16 mouse cellular contexts compared by ENCODE assay signal in genomic region chr6:67013293-67013948, GRCm38 (mm10). TPM values are rescaled to one million over a fixed set of nuclear protein-coding genes. Genes with fewer than 3 reads are reported as not detected.
A peak's percentile ranks its signal among the peaks of the same experiment; 100 is the strongest.
DNase-seq lines count a peak whose midpoint lies in the region; ATAC-seq lines count a peak whose summit lies in the region.
"Had no signal": no experiment of that assay in that cellular context is flagged by ENCODE, and none has a peak within 500 bp of the region (broad histone marks: within the 10 kb centered on the region; RNA-seq: fewer than 3 reads in every experiment).

No protein-coding gene starts in this region.

- DNase-seq in kidney, adult 11 months: peak; percentile 56
- DNase-seq in kidney, postnatal 4 days: no peak
- DNase-seq in testis, postnatal 10 days (ENCODE audit: low spot score): no peak
- DNase-seq in ovary, postnatal 36 days (ENCODE audit: low spot score): no peak
- DNase-seq in left cerebral cortex, postnatal 36 days (ENCODE audit: low spot score in 2 of 2): no peak
- no peak for DNase-seq in embryo, embryonic 10 days (ENCODE audit: low spot score)
- DNase-seq: thymus, postnatal 36 days had no signal

- 72% methylated on average over 6 of the region's 6 CpGs for WGBS in kidney, embryonic 16.5 days
- 78% methylated on average over 6 of the region's 6 CpGs for WGBS in liver, embryonic 15.5 days (ENCODE audit: insufficient replicate concordance)

- no peak overlapping the region for H3K4me2 ChIP-seq in kidney, embryonic 16.5 days (replicated peaks; ENCODE audit: low read depth, low read length)
- H3K4me2 ChIP-seq in liver, embryonic 15.5 days: peak overlapping the region; percentile 42
- H3K4me2 ChIP-seq: forebrain, embryonic 13.5 days; hindbrain, embryonic 14.5 days; lung, embryonic 15.5 days; neural tube, embryonic 13.5 days had no signal

- ATAC-seq in kidney, embryonic 16.5 days (ENCODE audit: low FRiP score, low TSS enrichment): 0 out of 2 replicates have a peak, but pooled peaks have one; percentile 53
- ATAC-seq in liver, embryonic 15.5 days (ENCODE audit: insufficient read depth): peak; percentile 49
- ATAC-seq: forebrain, embryonic 13.5 days; midbrain, embryonic 16.5 days; Patski had no signal

- no peak overlapping the region for H3K4me3 ChIP-seq in kidney, embryonic 16.5 days (ENCODE audit: low read length)
- H3K4me3 ChIP-seq in liver, embryonic 15.5 days (replicated peaks): no peak overlapping the region
- H3K4me3 ChIP-seq: forebrain, embryonic 13.5 days; limb, embryonic 10.5 days; lung, embryonic 15.5 days; neural tube, embryonic 13.5 days had no signal

- intact Hi-C loops in left cerebral cortex, postnatal 36 days (cut with DNase I): no loop called here

- no peak overlapping the region for H3K9ac ChIP-seq in kidney, embryonic 16.5 days (replicated peaks; ENCODE audit: low read length)
- H3K9ac ChIP-seq in liver, embryonic 15.5 days: peak overlapping the region; percentile 30; the same call in 1 of the 2 replicates
- H3K9ac ChIP-seq: forebrain, embryonic 13.5 days; hindbrain, embryonic 14.5 days; lung, embryonic 15.5 days; neural tube, embryonic 13.5 days had no signal

- H3K27me3 ChIP-seq in kidney, embryonic 16.5 days (ENCODE audit: insufficient read depth, low read length): no peaks in the 10 kb centered on the region
- no peaks in the 10 kb centered on the region for H3K27me3 ChIP-seq in liver, embryonic 15.5 days
- H3K27me3 ChIP-seq: forebrain, embryonic 13.5 days; lung, embryonic 15.5 days; neural tube, embryonic 13.5 days; Patski had no signal

- peaks cover 32% of the 10 kb centered on the region for H3K4me1 ChIP-seq in kidney, embryonic 16.5 days (ENCODE audit: insufficient read depth, low read length)
- peaks cover 51% of the 10 kb centered on the region for H3K4me1 ChIP-seq in liver, embryonic 15.5 days (replicated peaks)

- H3K27ac ChIP-seq in kidney, embryonic 16.5 days (ENCODE audit: low read length): peak overlapping the region; percentile 56
- peak overlapping the region; percentile 78 for H3K27ac ChIP-seq in liver, embryonic 15.5 days (replicated peaks)
- H3K27ac ChIP-seq: forebrain, embryonic 13.5 days; hindbrain, embryonic 14.5 days; limb, embryonic 10.5 days; lung, embryonic 15.5 days; neural tube, embryonic 13.5 days had no signal

- H3K36me3 ChIP-seq in kidney, embryonic 16.5 days (ENCODE audit: insufficient read depth, low read length): peaks cover 10% of the 10 kb centered on the region
- H3K36me3 ChIP-seq in liver, embryonic 15.5 days (replicated peaks): no peaks in the 10 kb centered on the region
- H3K36me3 ChIP-seq: lung, embryonic 15.5 days; neural tube, embryonic 13.5 days had no signal

- H3K9me3 ChIP-seq in kidney, embryonic 16.5 days (ENCODE audit: low read length): no peaks in the 10 kb centered on the region
- H3K9me3 ChIP-seq in liver, embryonic 15.5 days (replicated peaks): no peaks in the 10 kb centered on the region
- H3K9me3 ChIP-seq: forebrain, embryonic 13.5 days; limb, embryonic 10.5 days; lung, embryonic 15.5 days; neural tube, embryonic 13.5 days had no signal

RNA-seq across cellular contexts. Expression of gene Gadd45a, which starts 23.8 kb away (rescaled TPM):
- polyA plus RNA-seq in kidney, embryonic 16.5 days (2015; fragmentation: Nextera tagmentation; extraction: Ambion mirVana): 35.1 and 39.4 TPM in 2 replicates
- 64.3 and 72.9 TPM in 2 replicates for polyA plus RNA-seq in liver, embryonic 15.5 days (2015; fragmentation: Nextera tagmentation; extraction: Ambion mirVana)
- total RNA-seq in left cerebral cortex, postnatal 36 days (2021): 10 to 100 TPM in 1 of 2 experiments, 1 to 10 TPM in 1; 7.2 to 10.5 TPM
